In genomic region chr4:66390480-66390879, GRCm38 (mm10) we compare ENCODE assay signal across 25 mouse cellular contexts. TPM values are rescaled to one million over a fixed set of nuclear protein-coding genes. Genes with fewer than 3 reads are reported as not detected.
DNase-seq lines count a peak whose midpoint lies in the region; ATAC-seq and TF ChIP-seq lines count a peak whose summit lies in the region.
"Had no signal": no experiment of that assay in that cellular context is flagged by ENCODE, and none has a peak within 500 bp of the region (broad histone marks: within the 10 kb centered on the region; RNA-seq: fewer than 3 reads in every experiment).

No protein-coding gene starts in this region.

- 8% methylated on average over 4 of the region's 4 CpGs for WGBS in embryonic facial prominence, embryonic 11.5 days
- 7% methylated on average over 4 of the region's 4 CpGs for WGBS in embryonic facial prominence, embryonic 10.5 days
- 31% methylated on average over 4 of the region's 4 CpGs for WGBS in limb, embryonic 14.5 days
- WGBS in limb, embryonic 10.5 days, result 38% methylated on average over 4 of the region's 4 CpGs
- WGBS in midbrain, embryonic 15.5 days, result 12% methylated on average over 4 of the region's 4 CpGs
- WGBS in midbrain, embryonic 10.5 days, result 9% methylated on average over 4 of the region's 4 CpGs
- WGBS in midbrain, embryonic 16.5 days, result 8% methylated on average over 4 of the region's 4 CpGs

- H3K27ac ChIP-seq in embryonic facial prominence, embryonic 11.5 days (replicated peaks; ENCODE audit: low read depth, low read length), result no peak overlapping the region
- H3K27ac ChIP-seq in embryonic facial prominence, embryonic 10.5 days (replicated peaks), result no peak overlapping the region
- H3K27ac ChIP-seq in limb, embryonic 14.5 days (replicated peaks; ENCODE audit: low read depth, low read length), result no peak overlapping the region
- H3K27ac ChIP-seq in limb, embryonic 10.5 days, result no peak overlapping the region
- H3K27ac ChIP-seq in midbrain, embryonic 15.5 days, result no peak overlapping the region
- H3K27ac ChIP-seq in midbrain, embryonic 10.5 days (replicated peaks), result no peak overlapping the region
- no peak overlapping the region for H3K27ac ChIP-seq in midbrain, embryonic 16.5 days (ENCODE audit: low read length)
- H3K27ac ChIP-seq: forebrain, embryonic 13.5 days; heart, embryonic 15.5 days; hindbrain, embryonic 14.5 days; hindbrain, postnatal 0 days had no signal

- H3K4me2 ChIP-seq in embryonic facial prominence, embryonic 11.5 days (ENCODE audit: low read depth, low read length), result no peak overlapping the region
- H3K4me2 ChIP-seq in limb, embryonic 14.5 days (replicated peaks; ENCODE audit: low read depth, low read length, severe bottlenecking), result no peak overlapping the region
- no peak overlapping the region for H3K4me2 ChIP-seq in midbrain, embryonic 15.5 days
- no peak overlapping the region for H3K4me2 ChIP-seq in midbrain, embryonic 16.5 days (ENCODE audit: low read length)
- H3K4me2 ChIP-seq: forebrain, embryonic 13.5 days; heart, embryonic 12.5 days; heart, embryonic 15.5 days; hindbrain, embryonic 14.5 days had no signal

- no peak for TF ChIP-seq POLR2A in limb, embryonic 14.5 days (IDR thresholded peaks at IDR 0.05; ENCODE audit: borderline replicate concordance, extremely low read depth, insufficient read depth, insufficient read length)

- no peak; the same call in 1 of the 2 replicates for ATAC-seq in embryonic facial prominence, embryonic 11.5 days (replicated peaks; ENCODE audit: insufficient number of reproducible peaks, low FRiP score, low TSS enrichment, low read depth)
- no peak for ATAC-seq in limb, embryonic 14.5 days (ENCODE audit: low FRiP score, low read depth)
- 0 out of 2 replicates have a peak, but pooled peaks have one; percentile 22 for ATAC-seq in midbrain, embryonic 15.5 days (replicated peaks)
- ATAC-seq in midbrain, embryonic 16.5 days, result peak; percentile 17; the same call in 1 of the 2 replicates
- ATAC-seq: activated CD4-positive, CD25-positive, alpha-beta regulatory T cell, adult 4 months; hindbrain, postnatal 0 days; inflammation-experienced regulatory T-cells, adult 6 months; intestine, embryonic 16.5 days had no signal

- H3K4me3 ChIP-seq in embryonic facial prominence, embryonic 11.5 days (ENCODE audit: low read depth, low read length), result no peak overlapping the region
- no peak overlapping the region for H3K4me3 ChIP-seq in embryonic facial prominence, embryonic 10.5 days
- no peak overlapping the region for H3K4me3 ChIP-seq in limb, embryonic 14.5 days (replicated peaks; ENCODE audit: low read length)
- H3K4me3 ChIP-seq in limb, embryonic 10.5 days, result no peak overlapping the region
- H3K4me3 ChIP-seq in midbrain, embryonic 15.5 days, result no peak overlapping the region
- no peak overlapping the region for H3K4me3 ChIP-seq in midbrain, embryonic 10.5 days
- H3K4me3 ChIP-seq in midbrain, embryonic 16.5 days (ENCODE audit: low read depth, low read length), result no peak overlapping the region
- H3K4me3 ChIP-seq: forebrain, embryonic 13.5 days; heart, embryonic 12.5 days; heart, embryonic 15.5 days had no signal

- H3K36me3 ChIP-seq in embryonic facial prominence, embryonic 11.5 days (replicated peaks; ENCODE audit: control insufficient read depth, insufficient read depth, low read depth, low read length), result no peaks in the 10 kb centered on the region
- H3K36me3 ChIP-seq in embryonic facial prominence, embryonic 10.5 days (replicated peaks), result no peaks in the 10 kb centered on the region
- no peaks in the 10 kb centered on the region for H3K36me3 ChIP-seq in limb, embryonic 14.5 days (ENCODE audit: control insufficient read depth, insufficient read depth, low read length)
- no peaks in the 10 kb centered on the region for H3K36me3 ChIP-seq in limb, embryonic 10.5 days
- H3K36me3 ChIP-seq in midbrain, embryonic 15.5 days (replicated peaks), result no peaks in the 10 kb centered on the region
- no peaks in the 10 kb centered on the region for H3K36me3 ChIP-seq in midbrain, embryonic 10.5 days
- H3K36me3 ChIP-seq in midbrain, embryonic 16.5 days (ENCODE audit: control insufficient read depth, insufficient read depth, low read length), result no peaks in the 10 kb centered on the region
- H3K36me3 ChIP-seq: heart, embryonic 12.5 days; heart, embryonic 15.5 days had no signal

- no peaks in the 10 kb centered on the region for H3K27me3 ChIP-seq in embryonic facial prominence, embryonic 11.5 days (ENCODE audit: control insufficient read depth, insufficient read depth, low read length)
- no peaks in the 10 kb centered on the region for H3K27me3 ChIP-seq in embryonic facial prominence, embryonic 10.5 days (replicated peaks; ENCODE audit: low read depth, poor library complexity, severe bottlenecking)
- no peaks in the 10 kb centered on the region for H3K27me3 ChIP-seq in limb, embryonic 14.5 days (ENCODE audit: control insufficient read depth, insufficient read depth, low read length)
- no peaks in the 10 kb centered on the region for H3K27me3 ChIP-seq in limb, embryonic 10.5 days (ENCODE audit: low read depth, poor library complexity, severe bottlenecking)
- no peaks in the 10 kb centered on the region for H3K27me3 ChIP-seq in midbrain, embryonic 15.5 days (replicated peaks)
- H3K27me3 ChIP-seq in midbrain, embryonic 10.5 days (ENCODE audit: low read depth, poor library complexity, severe bottlenecking), result no peaks in the 10 kb centered on the region
- no peaks in the 10 kb centered on the region for H3K27me3 ChIP-seq in midbrain, embryonic 16.5 days (ENCODE audit: control insufficient read depth, insufficient read depth, low read depth, low read length)
- H3K27me3 ChIP-seq: forebrain, embryonic 13.5 days; heart, embryonic 12.5 days; heart, embryonic 15.5 days had no signal

- no peak overlapping the region for H3K9ac ChIP-seq in embryonic facial prominence, embryonic 11.5 days (replicated peaks; ENCODE audit: low read length)
- H3K9ac ChIP-seq in limb, embryonic 14.5 days (ENCODE audit: low read depth, low read length, severe bottlenecking), result no peak overlapping the region
- no peak overlapping the region for H3K9ac ChIP-seq in midbrain, embryonic 15.5 days
- no peak overlapping the region for H3K9ac ChIP-seq in midbrain, embryonic 16.5 days (ENCODE audit: low read depth, low read length)
- H3K9ac ChIP-seq: forebrain, embryonic 13.5 days; heart, embryonic 12.5 days; heart, embryonic 15.5 days; hindbrain, embryonic 14.5 days had no signal

- H3K9me3 ChIP-seq in embryonic facial prominence, embryonic 11.5 days (replicated peaks; ENCODE audit: control insufficient read depth, low read length), result no peaks in the 10 kb centered on the region
- H3K9me3 ChIP-seq in embryonic facial prominence, embryonic 10.5 days, result no peaks in the 10 kb centered on the region
- H3K9me3 ChIP-seq in limb, embryonic 14.5 days (ENCODE audit: control insufficient read depth, low read length), result no peaks in the 10 kb centered on the region
- H3K9me3 ChIP-seq in limb, embryonic 10.5 days (replicated peaks), result no peaks in the 10 kb centered on the region
- no peaks in the 10 kb centered on the region for H3K9me3 ChIP-seq in midbrain, embryonic 15.5 days
- no peaks in the 10 kb centered on the region for H3K9me3 ChIP-seq in midbrain, embryonic 10.5 days (replicated peaks)
- H3K9me3 ChIP-seq in midbrain, embryonic 16.5 days (replicated peaks; ENCODE audit: control insufficient read depth, low read length, poor library complexity, severe bottlenecking), result no peaks in the 10 kb centered on the region
- H3K9me3 ChIP-seq: forebrain, embryonic 13.5 days; heart, embryonic 12.5 days; heart, embryonic 15.5 days had no signal

- H3K4me1 ChIP-seq in embryonic facial prominence, embryonic 11.5 days (ENCODE audit: control insufficient read depth, insufficient read depth, low read length), result no peaks in the 10 kb centered on the region
- peaks cover 14% of the 10 kb centered on the region for H3K4me1 ChIP-seq in embryonic facial prominence, embryonic 10.5 days
- H3K4me1 ChIP-seq in limb, embryonic 14.5 days (ENCODE audit: control insufficient read depth, insufficient read depth, low read length), result peaks cover 3% of the 10 kb centered on the region; the same call in 1 of the 2 replicates
- H3K4me1 ChIP-seq in limb, embryonic 10.5 days, result peaks cover 8% of the 10 kb centered on the region
- peaks cover 4% of the 10 kb centered on the region; the same call in 1 of the 2 replicates for H3K4me1 ChIP-seq in midbrain, embryonic 15.5 days
- peaks cover 12% of the 10 kb centered on the region for H3K4me1 ChIP-seq in midbrain, embryonic 10.5 days
- H3K4me1 ChIP-seq in midbrain, embryonic 16.5 days (ENCODE audit: control insufficient read depth, insufficient read depth, low read length), result 0 out of 2 replicates have a peak, but pooled peaks cover 5% of the 10 kb centered on the region
- H3K4me1 ChIP-seq: heart, embryonic 12.5 days; heart, embryonic 15.5 days had no signal

- DNase-seq in embryonic facial prominence, embryonic 11.5 days (ENCODE audit: low spot score), result peak; percentile 30
- no peak for DNase-seq in embryonic facial prominence, embryonic 10.5 days (ENCODE audit: low spot score)
- DNase-seq in limb, embryonic 14.5 days (ENCODE audit: low spot score), result peak; percentile 9
- no peak for DNase-seq in limb, embryonic 10.5 days (ENCODE audit: low spot score)
- no peak for DNase-seq in midbrain, embryonic 10.5 days (ENCODE audit: low spot score)
- no peak for DNase-seq in cerebellum, adult 8-10 months
- DNase-seq: adrenal gland, postnatal 10 days; adrenal gland, postnatal 36 days; cerebellum, adult 18-20 months; cerebellum, adult 9-11 months; cerebellum, postnatal 25 days; gastrocnemius, postnatal 25 days; heart, adult 18-20 months; heart, postnatal 10 days; heart, postnatal 4 days had no signal

RNA-seq across cellular contexts. Expression of gene Astn2, which starts 13.9 kb away (rescaled TPM):
- 0.61 and 0.74 TPM in 2 replicates for polyA plus RNA-seq in embryonic facial prominence, embryonic 11.5 days (2014; fragmentation: Nextera tagmentation; extraction: Ambion mirVana)
- polyA plus RNA-seq in embryonic facial prominence, embryonic 10.5 days (2016; fragmentation: Nextera tagmentation; extraction: Ambion mirVana), result 0.40 and 0.60 TPM in 2 replicates
- 8.7 and 9.6 TPM in 2 replicates for polyA plus RNA-seq in limb, embryonic 14.5 days (2012; rRNA removed)
- 1.6 and 1.7 TPM in 2 replicates for polyA plus RNA-seq in limb, embryonic 14.5 days (2014; fragmentation: Nextera tagmentation; extraction: Ambion mirVana)
- 0.29 and 0.66 TPM in 2 replicates for polyA plus RNA-seq in limb, embryonic 10.5 days (2016; fragmentation: Nextera tagmentation; extraction: Ambion mirVana)
- 3.8 and 4.0 TPM in 2 replicates for polyA plus RNA-seq in midbrain, embryonic 15.5 days (2015; fragmentation: Nextera tagmentation; extraction: Ambion mirVana)
- 0.32 and 0.57 TPM in 2 replicates for polyA plus RNA-seq in midbrain, embryonic 10.5 days (2016; fragmentation: Nextera tagmentation; extraction: Ambion mirVana)
- polyA plus RNA-seq in midbrain, embryonic 16.5 days (2015; fragmentation: Nextera tagmentation; extraction: Ambion mirVana), result 1.8 and 2.9 TPM in 2 replicates
- polyA plus RNA-seq: activated CD4-positive, CD25-positive, alpha-beta regulatory T cell, adult 4 months; inflammation-experienced regulatory T-cells, adult 6 months had no signal

Comparison
In these comparisons a context has a peak if more than half of its experiments do, and no peak if none do; other contexts are left out.
1. DNase-seq: peak in embryonic facial prominence, embryonic 11.5 days (single experiment) and limb, embryonic 14.5 days (single experiment); none in embryonic facial prominence, embryonic 10.5 days (single experiment), limb, embryonic 10.5 days (single experiment), midbrain, embryonic 10.5 days (single experiment) and cerebellum, adult 8-10 months (single experiment).
2. ATAC-seq: peak in midbrain, embryonic 15.5 days (single experiment) and midbrain, embryonic 16.5 days (single experiment); none in embryonic facial prominence, embryonic 11.5 days (single experiment) and limb, embryonic 14.5 days (single experiment).